Mouse (Mus musculus): Measurements from ENCODE around the gene B3galt1.

DNA sequence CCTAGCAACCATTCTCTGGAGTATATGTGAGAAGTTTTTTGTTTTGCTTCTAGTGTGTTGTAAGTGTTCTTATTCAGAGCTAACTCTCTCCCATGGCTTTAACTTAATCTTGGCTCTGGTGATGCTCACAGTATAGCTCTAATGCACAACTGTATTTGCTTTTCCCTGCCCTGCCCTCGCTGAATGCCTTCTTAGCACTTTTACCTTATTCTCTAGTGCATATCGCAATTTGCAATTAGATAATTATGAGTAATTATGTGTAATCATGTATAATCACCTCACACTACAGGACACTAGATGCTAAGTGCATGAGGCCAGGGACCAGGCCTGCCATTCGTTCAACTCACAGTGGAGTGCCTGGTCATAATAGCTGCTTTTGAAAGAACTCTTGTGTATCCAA lies 307.7 kb downstream of the B3galt1 start:
- TF ChIP-seq CTCF (IDR thresholded peaks at IDR 0.05 in 2 of 3, conservative IDR thresholded peaks at IDR 0.05 in 1 of 3; ENCODE audit: control insufficient read depth in 1 of 3, insufficient read depth in 1 of 3, low read depth in 2 of 3, low read length in 3 of 3, poor library complexity in 1 of 3, severe bottlenecking in 1 of 3), result no peak
- TF ChIP-seq NRF1 (IDR thresholded peaks at IDR 0.05; ENCODE audit: insufficient read depth, low read depth, low read length, poor library complexity, severe bottlenecking), result no peak
- no peak for TF ChIP-seq JUND (IDR thresholded peaks at IDR 0.05; ENCODE audit: low read depth, low read length)
- no peak for TF ChIP-seq MXI1 (IDR thresholded peaks at IDR 0.05; ENCODE audit: low read depth, low read length)
- TF ChIP-seq MAFK (IDR thresholded peaks at IDR 0.05; ENCODE audit: borderline replicate concordance, low read depth, low read length), result no peak
- no peak for TF ChIP-seq POLR2A (IDR thresholded peaks at IDR 0.05; ENCODE audit: control insufficient read depth in 1 of 2, insufficient read depth in 1 of 2, low read depth in 1 of 2, low read length in 2 of 2, poor library complexity in 1 of 2)

Measured in MEL (cell line).